Mouse (Mus musculus): Measurements from ENCODE around the gene Lsm8. TPM values are rescaled to one million over a fixed set of nuclear protein-coding genes. Genes with fewer than 3 reads are reported as not detected.
"Not testable (repeated sequence)": the region's sequence is repeated elsewhere in the genome, so short reads cannot be mapped to it uniquely, and the experiment has no call there.

The Lsm8 gene
- polyA plus RNA-seq (2012) = 0.62 and 1.9 TPM in 2 replicates

DNA sequence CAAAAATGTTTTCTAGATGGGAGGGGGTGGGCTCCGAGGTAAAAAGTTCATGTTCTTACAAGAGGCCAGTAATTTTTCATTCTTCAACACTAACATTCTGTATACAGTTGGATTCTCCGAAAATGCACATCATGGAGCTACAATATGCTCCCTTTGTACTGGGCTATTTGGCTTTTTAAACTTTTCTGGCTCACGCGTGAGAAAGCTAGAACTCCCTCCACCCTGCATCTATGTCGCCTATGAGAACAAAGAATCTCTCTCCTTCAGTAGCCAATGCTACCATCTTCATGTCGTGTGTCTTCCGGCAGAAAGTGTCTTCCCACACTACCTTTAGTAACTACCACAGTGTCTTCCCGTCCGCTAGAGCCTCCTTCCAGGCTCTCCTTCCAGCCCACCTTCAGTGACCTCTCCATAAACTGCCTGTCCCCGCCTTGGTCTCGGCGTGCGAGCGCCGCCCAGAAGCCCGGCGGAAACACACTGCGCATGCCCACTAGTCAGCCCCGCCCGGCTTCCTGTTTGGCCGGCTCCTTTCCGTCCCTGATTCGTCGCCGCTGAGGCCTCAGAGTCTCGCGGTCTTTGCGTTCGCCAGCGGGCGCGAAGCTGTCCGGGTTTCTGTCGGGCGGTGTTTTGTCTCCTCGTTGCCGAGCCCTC is at the start of gene Lsm8:
Lsm8 (plus strand) TSS at position 529 of the 651 bp plus-strand sequence.
- Histone ChIP-seq H3K4me1 (ENCODE audit: control insufficient read depth) (peaks cover 12% of the 10 kb centered on the region), H3K36me3 (ENCODE audit: control insufficient read depth) (peaks cover 28% of the 10 kb centered on the region), H3K4me3 (replicated peaks) (peak within 1 kb of the TSS; percentile 77), H3K27me3 (ENCODE audit: control insufficient read depth) (no peaks in the 10 kb centered on the region), H3K9me3 (ENCODE audit: control insufficient read depth, low read length) (no peaks in the 10 kb centered on the region)
- TF ChIP-seq TAL1 (IDR thresholded peaks at IDR 0.05; ENCODE audit: low read length) = no peak
- no peak for TF ChIP-seq GATA1 (IDR thresholded peaks at IDR 0.05; ENCODE audit: low read length)

DNA sequence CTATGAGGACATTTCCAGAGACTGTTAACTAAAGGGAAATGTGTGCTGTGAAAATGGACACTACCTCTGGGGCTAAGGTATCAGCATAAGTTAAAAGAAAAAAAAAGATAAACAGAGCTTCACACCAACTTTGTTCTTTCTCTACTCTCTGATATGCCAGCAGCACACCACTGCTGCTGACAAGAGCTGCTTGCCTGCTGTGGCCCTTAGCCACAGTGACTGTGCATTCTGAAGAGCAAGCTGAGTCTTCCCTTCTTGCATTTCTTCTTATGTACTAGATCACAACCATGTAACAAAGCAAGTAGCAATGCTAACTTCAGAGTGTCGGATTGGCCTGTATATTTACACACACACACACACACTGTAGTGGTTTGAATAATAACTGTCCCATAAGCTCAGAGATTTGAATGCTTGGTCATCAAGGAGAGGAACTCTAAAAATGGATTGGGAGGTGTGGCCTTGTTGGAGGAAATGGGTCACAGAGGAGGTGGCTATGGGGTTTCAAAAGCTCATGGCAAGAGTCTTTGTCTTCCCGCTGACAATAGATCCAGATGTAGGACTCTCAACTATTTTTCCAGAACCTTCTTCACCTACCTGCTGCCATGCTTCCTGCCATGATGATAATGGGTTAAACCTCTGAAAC is 47.4 kb upstream of the Lsm8 start:
- no peak overlapping the region for H3K4me3 ChIP-seq (replicated peaks)

GRCm38 (mm10) chr6:18812623-18813022 is 35.8 kb upstream of the Lsm8 start:
- no peak overlapping the region for H3K4me3 ChIP-seq (replicated peaks)
- no peaks in the 10 kb centered on the region for H3K36me3 ChIP-seq (ENCODE audit: control insufficient read depth)
- H3K4me1 ChIP-seq (ENCODE audit: control insufficient read depth) = no peaks in the 10 kb centered on the region
- H3K27me3 ChIP-seq (ENCODE audit: control insufficient read depth) = no peaks in the 10 kb centered on the region
- TF ChIP-seq TAL1 (IDR thresholded peaks at IDR 0.05; ENCODE audit: low read length) (no peak), GATA1 (IDR thresholded peaks at IDR 0.05; ENCODE audit: low read length) (no peak)
- H3K9me3 ChIP-seq (ENCODE audit: control insufficient read depth, low read length) = no peaks in the 10 kb centered on the region

More for the DNA sequence above, 47.4 kb upstream of the Lsm8 start:
- Histone ChIP-seq H3K9me3 (ENCODE audit: control insufficient read depth, low read length) (no peaks in the 10 kb centered on the region), H3K4me1 (ENCODE audit: control insufficient read depth) (no peaks in the 10 kb centered on the region), H3K27me3 (ENCODE audit: control insufficient read depth) (no peaks in the 10 kb centered on the region), H3K36me3 (ENCODE audit: control insufficient read depth) (no peaks in the 10 kb centered on the region)
- no peak for TF ChIP-seq TAL1 (IDR thresholded peaks at IDR 0.05; ENCODE audit: low read length)
- TF ChIP-seq GATA1 (IDR thresholded peaks at IDR 0.05; ENCODE audit: low read length) = no peak

DNA sequence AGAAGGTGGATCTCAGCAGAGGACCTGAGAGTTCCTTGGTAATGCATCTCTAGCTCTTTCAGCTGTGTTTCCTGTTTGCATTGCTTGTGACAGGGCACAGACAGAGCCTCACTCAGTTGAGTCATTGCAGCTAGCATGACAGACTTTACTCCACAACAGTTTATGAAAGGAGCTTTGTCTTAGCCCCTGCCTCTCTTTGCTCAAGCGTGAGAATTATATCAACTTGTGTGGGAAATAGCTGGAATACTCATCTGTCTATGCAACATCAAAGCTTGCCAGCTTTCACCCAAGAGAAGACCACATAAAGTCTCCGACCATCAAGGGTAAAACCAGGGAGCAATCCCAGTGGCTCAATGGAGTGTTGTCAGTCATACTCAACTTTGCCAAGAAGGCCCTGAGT is 32.8 kb upstream of the Lsm8 start:
- Histone ChIP-seq H3K4me3 (replicated peaks) (no peak overlapping the region), H3K27me3 (ENCODE audit: control insufficient read depth) (no peaks in the 10 kb centered on the region), H3K36me3 (ENCODE audit: control insufficient read depth) (no peaks in the 10 kb centered on the region), H3K9me3 (ENCODE audit: control insufficient read depth, low read length) (no peaks in the 10 kb centered on the region), H3K4me1 (ENCODE audit: control insufficient read depth) (no peaks in the 10 kb centered on the region)
- TF ChIP-seq TAL1 (IDR thresholded peaks at IDR 0.05; ENCODE audit: low read length) (no peak), GATA1 (IDR thresholded peaks at IDR 0.05; ENCODE audit: low read length) (no peak)

DNA sequence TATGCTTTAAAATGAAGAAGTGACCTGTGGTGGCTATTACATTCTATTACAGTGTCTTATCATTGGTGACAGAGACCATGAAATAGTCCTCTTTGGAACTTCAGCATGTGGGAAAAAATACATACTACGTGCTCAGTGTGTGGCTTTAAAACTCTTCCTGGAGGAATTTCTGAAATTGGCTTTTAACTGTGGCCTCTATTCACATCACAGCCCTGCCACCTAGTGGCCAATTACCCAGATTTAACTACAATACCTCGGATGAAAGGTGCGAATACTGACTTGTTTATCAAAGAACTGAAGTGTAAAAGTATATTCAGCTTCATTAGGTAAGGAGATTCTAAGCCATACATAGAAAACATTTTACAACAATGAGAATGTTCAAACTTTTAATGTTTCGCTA is 29.0 kb upstream of the Lsm8 start:
- TF ChIP-seq TAL1 (IDR thresholded peaks at IDR 0.05; ENCODE audit: low read length) (no peak), GATA1 (IDR thresholded peaks at IDR 0.05; ENCODE audit: low read length) (no peak)

GRCm38 (mm10) chr6:18820246-18820645 is 28.1 kb upstream of the Lsm8 start:
- Histone ChIP-seq H3K4me1 (ENCODE audit: control insufficient read depth) (no peaks in the 10 kb centered on the region), H3K9me3 (ENCODE audit: control insufficient read depth, low read length) (no peaks in the 10 kb centered on the region)
- no peak for TF ChIP-seq TAL1 (IDR thresholded peaks at IDR 0.05; ENCODE audit: low read length)
- TF ChIP-seq GATA1 (IDR thresholded peaks at IDR 0.05; ENCODE audit: low read length) = no peak

More for the DNA sequence above, 29.0 kb upstream of the Lsm8 start:
- H3K9me3 ChIP-seq (ENCODE audit: control insufficient read depth, low read length) = no peaks in the 10 kb centered on the region
- no peak overlapping the region for H3K4me3 ChIP-seq (replicated peaks)
- H3K36me3 ChIP-seq (ENCODE audit: control insufficient read depth) = no peaks in the 10 kb centered on the region
- H3K27me3 ChIP-seq (ENCODE audit: control insufficient read depth) = no peaks in the 10 kb centered on the region
- no peaks in the 10 kb centered on the region for H3K4me1 ChIP-seq (ENCODE audit: control insufficient read depth)

GRCm38 (mm10) chr6:18822812-18823211 is 25.6 kb upstream of the Lsm8 start:
- no peaks in the 10 kb centered on the region for H3K4me1 ChIP-seq (ENCODE audit: control insufficient read depth)
- no peak for TF ChIP-seq GATA1 (IDR thresholded peaks at IDR 0.05; ENCODE audit: low read length)
- no peak for TF ChIP-seq TAL1 (IDR thresholded peaks at IDR 0.05; ENCODE audit: low read length)
- no peaks in the 10 kb centered on the region for H3K9me3 ChIP-seq (ENCODE audit: control insufficient read depth, low read length)
- H3K4me3 ChIP-seq (replicated peaks) = no peak overlapping the region
- no peaks in the 10 kb centered on the region for H3K27me3 ChIP-seq (ENCODE audit: control insufficient read depth)
- no peaks in the 10 kb centered on the region for H3K36me3 ChIP-seq (ENCODE audit: control insufficient read depth)

More at GRCm38 (mm10) chr6:18820246-18820645, 28.1 kb upstream of the Lsm8 start:
- H3K36me3 ChIP-seq (ENCODE audit: control insufficient read depth) = no peaks in the 10 kb centered on the region
- no peak overlapping the region for H3K4me3 ChIP-seq (replicated peaks)
- no peaks in the 10 kb centered on the region for H3K27me3 ChIP-seq (ENCODE audit: control insufficient read depth)

DNA sequence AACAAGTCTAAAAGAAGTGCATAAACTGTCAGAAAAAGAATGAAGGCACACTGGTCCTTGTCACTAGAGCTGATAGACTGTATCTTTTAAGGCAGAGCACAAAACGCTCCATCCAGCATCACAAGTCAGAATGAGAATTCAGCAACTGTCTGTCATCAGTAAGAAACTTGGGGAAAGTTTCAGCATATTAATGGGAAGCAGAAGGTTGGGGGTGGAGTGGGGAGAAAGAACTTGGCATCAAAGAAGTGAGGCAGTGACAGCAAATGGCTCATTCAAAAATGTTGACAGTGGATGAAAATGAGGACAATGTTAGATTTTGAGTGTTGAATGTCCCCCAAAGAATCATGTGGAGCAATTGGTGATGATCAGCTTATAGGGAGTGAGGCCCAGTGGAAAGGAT is 15.4 kb upstream of the Lsm8 start:
- H3K27me3 ChIP-seq (ENCODE audit: control insufficient read depth) = no peaks in the 10 kb centered on the region
- no peaks in the 10 kb centered on the region for H3K36me3 ChIP-seq (ENCODE audit: control insufficient read depth)
- H3K4me1 ChIP-seq (ENCODE audit: control insufficient read depth) = no peaks in the 10 kb centered on the region
- TF ChIP-seq TAL1 (IDR thresholded peaks at IDR 0.05; ENCODE audit: low read length) (no peak), GATA1 (IDR thresholded peaks at IDR 0.05; ENCODE audit: low read length) (no peak)
- H3K9me3 ChIP-seq (ENCODE audit: control insufficient read depth, low read length) = no peaks in the 10 kb centered on the region
- no peak overlapping the region for H3K4me3 ChIP-seq (replicated peaks)

DNA sequence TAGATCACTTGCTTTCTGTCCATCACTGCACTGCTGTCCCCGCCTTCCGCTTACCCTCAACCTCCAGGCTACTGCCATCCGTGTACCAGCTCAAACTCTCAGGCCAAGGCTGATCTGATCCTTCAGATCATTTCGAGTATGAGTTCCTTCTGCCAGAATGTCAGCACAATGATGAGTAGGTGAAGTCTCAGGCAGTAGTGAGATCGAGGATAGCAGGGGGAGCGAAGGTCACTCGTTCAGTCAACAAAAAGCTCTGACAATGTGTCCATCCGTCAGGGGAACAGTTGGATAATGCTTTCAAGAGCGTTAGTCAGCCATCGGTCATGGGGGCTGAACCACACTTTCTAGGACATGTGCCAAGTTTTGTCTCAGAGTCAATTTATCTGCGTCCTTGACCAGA is 3.9 kb upstream of the Lsm8 start:
- H3K4me1 ChIP-seq (ENCODE audit: control insufficient read depth) = not testable (repeated sequence)

GRCm38 (mm10) chr6:18845571-18845970 is 2.8 kb upstream of the Lsm8 start:
- Histone ChIP-seq H3K4me1 (ENCODE audit: control insufficient read depth) (peaks cover 12% of the 10 kb centered on the region), H3K4me3 (replicated peaks) (peak overlapping the region; percentile 36)

More for the DNA sequence above, 3.9 kb upstream of the Lsm8 start:
- H3K9me3 ChIP-seq (ENCODE audit: control insufficient read depth, low read length); H3K36me3 ChIP-seq (ENCODE audit: control insufficient read depth); H3K4me3 ChIP-seq (replicated peaks); H3K27me3 ChIP-seq (ENCODE audit: control insufficient read depth): not testable (repeated sequence)

More at GRCm38 (mm10) chr6:18845571-18845970, 2.8 kb upstream of the Lsm8 start:
- not testable (repeated sequence) for H3K9me3 ChIP-seq (ENCODE audit: control insufficient read depth, low read length); H3K27me3 ChIP-seq (ENCODE audit: control insufficient read depth); H3K36me3 ChIP-seq (ENCODE audit: control insufficient read depth)

Measured in erythroblast, embryonic 14.5 days (primary cell).